Mouse (Mus musculus): ENCODE data around the gene Asb4. TPM values are rescaled to one million over a fixed set of nuclear protein-coding genes. Genes with fewer than 3 reads are reported as not detected.
A peak's percentile ranks its signal among the peaks of the same experiment; 100 is the strongest.
"Not testable (repeated sequence)": the region's sequence is repeated elsewhere in the genome, so short reads cannot be mapped to it uniquely, and the experiment has no call there.

Asb4 gene
- 61.3 and 66.4 TPM in 2 replicates for polyA plus RNA-seq (2015; fragmentation: Nextera tagmentation; extraction: Ambion mirVana)

DNA sequence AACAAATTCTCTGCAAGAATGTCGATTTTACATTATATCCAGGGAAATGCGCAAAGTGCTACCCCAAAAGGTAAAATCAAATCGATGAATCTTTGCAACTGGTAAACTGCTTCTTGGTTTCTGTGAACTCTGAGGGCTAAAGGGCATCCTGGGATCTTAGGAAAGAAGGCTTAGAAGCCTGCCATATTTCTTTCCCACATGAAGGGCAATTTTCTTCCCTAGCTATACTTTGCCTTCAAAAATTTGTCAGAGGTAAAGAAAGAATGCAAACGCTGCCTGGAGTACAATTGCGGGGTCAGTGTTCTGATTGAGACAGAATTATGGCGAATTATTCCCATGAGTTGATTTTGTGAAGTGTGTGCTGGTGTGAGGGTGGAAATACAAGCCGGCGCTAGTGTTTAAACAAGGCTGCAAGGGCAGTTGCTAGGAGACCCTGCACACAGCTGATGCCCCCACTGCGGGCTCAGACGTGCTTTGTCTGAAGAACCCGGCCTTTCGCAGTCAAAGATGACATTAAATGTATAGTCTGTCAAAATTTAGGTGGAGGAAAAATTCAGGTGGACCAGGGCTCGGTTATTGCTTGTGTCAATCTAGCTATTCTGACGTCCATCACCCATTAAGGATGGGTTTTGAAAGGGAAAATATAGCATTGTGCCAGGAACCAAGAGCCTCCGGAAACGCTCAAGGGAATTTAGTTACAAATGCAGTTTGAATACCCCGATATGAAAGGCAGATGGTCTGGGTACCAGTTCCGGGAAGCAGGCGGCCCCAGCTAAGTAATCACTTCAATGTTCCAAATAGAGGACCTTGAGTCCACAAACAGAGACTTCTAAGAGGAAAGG, at the start of gene Asb4:
TSS of gene Asb4 (plus strand) at position 51 of the 842 bp plus-strand sequence.
- 0 out of 2 replicates have a peak, but pooled peaks have one; percentile 42 for ATAC-seq (ENCODE audit: low FRiP score, low read depth)
- peak within 1 kb of the TSS; percentile 52 for H3K27ac ChIP-seq
- H3K4me2 ChIP-seq (replicated peaks), result peak within 1 kb of the TSS; percentile 72
- H3K4me1 ChIP-seq, result peaks cover 48% of the 10 kb centered on the region
- H3K27me3 ChIP-seq, result no peaks in the 10 kb centered on the region
- no peaks in the 10 kb centered on the region for H3K36me3 ChIP-seq
- WGBS, result 5% methylated on average over 19 of the region's 19 CpGs
- H3K9me3 ChIP-seq, result no peaks in the 10 kb centered on the region
- peak within 1 kb of the TSS; percentile 58 for H3K9ac ChIP-seq
- H3K4me3 ChIP-seq, result peak within 1 kb of the TSS; percentile 40

- no peaks in the 10 kb centered on the region for H3K9me3 ChIP-seq
- no peak overlapping the region for H3K27ac ChIP-seq
- no peak overlapping the region for H3K9ac ChIP-seq
- no peak for ATAC-seq (ENCODE audit: low FRiP score, low read depth)
- no peaks in the 10 kb centered on the region for H3K36me3 ChIP-seq
- 51% methylated on average over 5 of the region's 5 CpGs for WGBS
- H3K4me2 ChIP-seq (replicated peaks), result no peak overlapping the region
- no peak overlapping the region for H3K4me3 ChIP-seq
- no peaks in the 10 kb centered on the region for H3K4me1 ChIP-seq
- no peaks in the 10 kb centered on the region for H3K27me3 ChIP-seq
Measured at GRCm38 (mm10) chr6:5334021-5334420, 49.2 kb upstream of the Asb4 start.

DNA sequence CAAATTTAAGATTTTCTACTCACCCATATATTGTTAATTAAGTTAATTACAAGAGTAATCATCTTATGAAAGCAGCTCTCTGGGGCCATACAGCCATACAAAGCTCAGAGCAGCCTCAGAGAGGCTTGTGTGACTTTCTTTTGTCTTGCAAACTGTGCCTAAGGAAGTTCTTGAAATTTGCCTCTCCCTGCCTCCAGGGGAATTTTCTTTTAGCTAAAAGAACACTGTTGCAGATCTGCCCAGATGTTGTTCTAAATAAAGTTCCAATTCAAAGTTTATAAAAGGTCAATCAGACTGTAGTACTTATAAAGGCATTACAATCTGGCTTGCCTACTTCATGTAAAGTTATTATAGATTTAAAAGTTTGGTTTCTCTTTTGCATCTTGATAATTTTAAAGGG, 47.2 kb upstream of the Asb4 start:
- not testable (repeated sequence) for H3K9me3 ChIP-seq; ATAC-seq (ENCODE audit: low FRiP score, low read depth); H3K36me3 ChIP-seq; H3K4me2 ChIP-seq (replicated peaks); H3K9ac ChIP-seq; H3K27me3 ChIP-seq; H3K4me3 ChIP-seq; H3K4me1 ChIP-seq; H3K27ac ChIP-seq

DNA sequence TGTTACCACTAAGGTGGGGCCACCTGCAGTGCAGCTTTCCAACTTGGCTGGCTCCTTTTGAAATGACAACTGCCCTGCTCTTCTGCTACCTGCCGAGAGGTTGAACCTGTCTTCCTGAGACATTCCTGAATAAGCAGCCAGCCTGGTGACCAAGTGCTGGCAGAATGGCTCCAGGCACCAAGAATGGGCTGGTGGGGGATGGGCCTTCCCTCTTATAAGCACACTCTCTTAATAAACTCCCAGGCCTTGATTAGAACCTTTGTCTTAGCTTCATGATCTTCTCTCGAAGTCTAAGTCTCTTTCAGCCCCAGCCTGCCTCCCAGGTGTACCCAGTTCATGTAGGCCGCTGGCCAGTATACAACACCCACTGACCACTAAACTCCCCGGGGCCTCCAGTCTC, 44.4 kb upstream of the Asb4 start:
- WGBS, result 86% methylated on average over 4 of the region's 4 CpGs
- H3K9me3 ChIP-seq; H3K4me1 ChIP-seq; H3K4me2 ChIP-seq (replicated peaks); H3K4me3 ChIP-seq; H3K9ac ChIP-seq; ATAC-seq (ENCODE audit: low FRiP score, low read depth); H3K27ac ChIP-seq; H3K27me3 ChIP-seq; H3K36me3 ChIP-seq: not testable (repeated sequence)

DNA sequence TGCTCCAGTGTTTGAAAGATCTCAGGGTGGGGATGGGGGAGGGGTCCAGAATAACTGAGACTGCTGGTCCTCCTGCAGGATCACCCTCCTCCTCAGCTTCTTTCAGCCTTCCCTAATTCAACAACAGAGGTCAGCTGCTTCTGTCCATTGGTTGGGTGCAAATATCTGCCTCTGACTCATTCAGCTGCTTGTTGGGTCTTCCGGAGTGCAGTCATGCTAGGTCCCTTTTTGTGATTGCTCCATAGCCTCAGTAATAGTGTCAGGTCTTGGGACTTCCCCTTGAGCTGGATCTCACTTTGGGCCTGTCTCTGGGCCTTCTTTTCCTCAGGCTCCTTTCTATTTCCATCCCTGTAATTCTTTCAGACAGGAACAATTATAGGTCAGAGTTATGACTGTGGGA, 43.9 kb upstream of the Asb4 start:
- not testable (repeated sequence) for ATAC-seq (ENCODE audit: low FRiP score, low read depth); H3K4me2 ChIP-seq (replicated peaks); H3K4me1 ChIP-seq; H3K27me3 ChIP-seq; H3K9me3 ChIP-seq; H3K9ac ChIP-seq; H3K36me3 ChIP-seq; H3K27ac ChIP-seq; H3K4me3 ChIP-seq
- 100% methylated on average over 1 of the region's 1 CpGs for WGBS

DNA sequence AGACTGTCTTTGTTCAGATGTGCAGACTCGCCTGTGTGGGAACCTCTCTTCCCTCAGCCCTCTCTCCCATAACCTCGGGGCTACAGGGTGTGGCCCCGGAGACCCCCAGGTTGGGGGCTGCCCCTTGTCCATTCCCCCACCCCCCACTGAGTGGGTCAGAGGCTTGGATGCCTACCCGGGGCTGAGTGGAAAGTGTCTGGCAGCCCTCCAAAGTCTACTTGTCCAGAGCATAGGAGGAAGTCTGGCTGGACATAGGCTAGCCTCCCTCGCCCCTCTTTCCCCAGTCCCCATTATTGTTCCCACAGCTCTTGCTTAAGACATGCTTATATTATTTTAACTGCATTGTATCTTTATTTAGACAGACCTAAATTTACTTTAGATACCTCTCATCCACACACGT, 38.9 kb upstream of the Asb4 start:
- no peak overlapping the region for H3K4me2 ChIP-seq (replicated peaks)
- 76% methylated on average over 6 of the region's 6 CpGs for WGBS

DNA sequence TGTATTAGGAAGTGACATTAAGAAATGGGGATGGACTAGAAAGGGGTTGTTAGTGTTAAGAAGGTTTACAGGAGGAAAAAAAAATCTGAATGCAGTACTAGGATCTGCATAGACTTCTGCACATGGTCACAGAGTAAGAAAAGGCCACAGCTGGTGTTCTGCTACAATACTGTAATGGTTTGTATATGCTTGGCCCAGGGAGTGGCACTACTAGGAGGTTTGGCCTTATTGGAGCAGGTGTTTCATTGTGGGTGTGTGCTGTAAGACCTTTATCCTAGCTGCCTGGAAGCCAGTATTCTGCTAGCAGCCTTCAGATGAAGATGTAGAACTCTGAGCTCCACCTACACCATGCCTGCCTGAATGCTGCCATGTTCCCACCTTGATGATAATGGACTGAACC, 25.3 kb upstream of the Asb4 start:
- Histone ChIP-seq H3K4me3 (no peak overlapping the region), H3K36me3 (no peaks in the 10 kb centered on the region), H3K27me3 (no peaks in the 10 kb centered on the region), H3K9ac (no peak overlapping the region), H3K27ac (no peak overlapping the region), H3K9me3 (no peaks in the 10 kb centered on the region), H3K4me2 (replicated peaks) (no peak overlapping the region), H3K4me1 (no peaks in the 10 kb centered on the region)
- ATAC-seq (ENCODE audit: low FRiP score, low read depth), result no peak

More for the DNA sequence above, 38.9 kb upstream of the Asb4 start:
- Histone ChIP-seq H3K4me3 (no peak overlapping the region), H3K9me3 (no peaks in the 10 kb centered on the region), H3K9ac (no peak overlapping the region), H3K4me1 (no peaks in the 10 kb centered on the region), H3K36me3 (no peaks in the 10 kb centered on the region), H3K27me3 (no peaks in the 10 kb centered on the region), H3K27ac (no peak overlapping the region)
- ATAC-seq (ENCODE audit: low FRiP score, low read depth), result no peak

- H3K4me1 ChIP-seq, result no peaks in the 10 kb centered on the region
- H3K36me3 ChIP-seq, result no peaks in the 10 kb centered on the region
- H3K9me3 ChIP-seq, result no peaks in the 10 kb centered on the region
- H3K4me3 ChIP-seq, result no peak overlapping the region
- no peak overlapping the region for H3K27ac ChIP-seq
- no peaks in the 10 kb centered on the region for H3K27me3 ChIP-seq
- no peak overlapping the region for H3K4me2 ChIP-seq (replicated peaks)
- ATAC-seq (ENCODE audit: low FRiP score, low read depth), result no peak
- 84% methylated on average over 5 of the region's 5 CpGs for WGBS
- H3K9ac ChIP-seq, result no peak overlapping the region
Measured at GRCm38 (mm10) chr6:5360402-5360801, 22.8 kb upstream of the Asb4 start.

- Histone ChIP-seq H3K4me3 (no peak overlapping the region), H3K4me1 (no peaks in the 10 kb centered on the region), H3K27me3 (no peaks in the 10 kb centered on the region), H3K4me2 (replicated peaks) (no peak overlapping the region), H3K36me3 (no peaks in the 10 kb centered on the region), H3K9me3 (no peaks in the 10 kb centered on the region), H3K9ac (no peak overlapping the region), H3K27ac (no peak overlapping the region)
- 70% methylated on average over 6 of the region's 6 CpGs for WGBS
- ATAC-seq (ENCODE audit: low FRiP score, low read depth), result no peak
Measured at GRCm38 (mm10) chr6:5361987-5362386, 21.2 kb upstream of the Asb4 start.

DNA sequence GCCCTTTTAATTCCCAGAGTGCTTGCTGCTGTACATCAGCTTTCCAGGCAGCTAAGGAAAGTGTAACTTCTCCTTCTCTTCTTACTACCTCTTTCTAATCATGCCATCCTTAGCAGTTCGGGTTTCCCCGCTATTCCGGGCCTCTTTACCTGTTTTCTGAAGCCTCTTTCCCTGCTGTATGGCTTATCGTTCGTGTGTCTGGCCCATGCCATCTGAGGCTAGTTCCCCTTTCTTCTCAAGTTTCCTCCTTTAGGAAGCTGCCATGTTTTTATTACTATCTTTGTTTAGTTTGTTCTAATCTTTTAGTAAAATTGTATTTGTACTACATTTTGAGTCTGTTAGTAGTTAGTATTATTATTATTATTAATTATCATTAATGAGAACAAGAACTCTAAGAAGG, 17.3 kb upstream of the Asb4 start:
- H3K4me2 ChIP-seq (replicated peaks), result no peak overlapping the region
- no peaks in the 10 kb centered on the region for H3K36me3 ChIP-seq
- H3K9ac ChIP-seq, result no peak overlapping the region
- no peaks in the 10 kb centered on the region for H3K9me3 ChIP-seq
- H3K27me3 ChIP-seq, result no peaks in the 10 kb centered on the region
- no peaks in the 10 kb centered on the region for H3K4me1 ChIP-seq
- 85% methylated on average over 5 of the region's 5 CpGs for WGBS
- no peak overlapping the region for H3K27ac ChIP-seq
- no peak for ATAC-seq (ENCODE audit: low FRiP score, low read depth)
- no peak overlapping the region for H3K4me3 ChIP-seq

DNA sequence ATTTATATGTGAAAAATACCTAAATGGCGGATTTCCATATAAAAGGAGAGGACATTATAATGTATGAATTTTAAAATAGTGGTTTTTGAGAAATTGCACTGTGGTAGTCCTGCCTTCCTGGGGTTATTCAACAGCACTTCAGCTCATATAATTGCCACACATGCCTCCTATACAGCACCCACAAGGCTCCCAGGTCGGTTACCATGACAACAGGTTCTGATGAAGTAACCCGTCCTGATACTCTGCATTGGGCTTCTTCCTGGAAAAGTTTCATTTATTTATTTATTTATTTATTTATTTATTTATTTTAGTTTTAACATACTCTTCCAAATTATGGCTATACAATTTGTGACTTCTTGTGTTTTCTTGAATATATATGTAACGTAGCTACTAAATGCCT, 6.3 kb upstream of the Asb4 start:
- WGBS, result 84% methylated on average over 4 of the region's 4 CpGs
- ATAC-seq (ENCODE audit: low FRiP score, low read depth), result no peak
- no peak overlapping the region for H3K27ac ChIP-seq

DNA sequence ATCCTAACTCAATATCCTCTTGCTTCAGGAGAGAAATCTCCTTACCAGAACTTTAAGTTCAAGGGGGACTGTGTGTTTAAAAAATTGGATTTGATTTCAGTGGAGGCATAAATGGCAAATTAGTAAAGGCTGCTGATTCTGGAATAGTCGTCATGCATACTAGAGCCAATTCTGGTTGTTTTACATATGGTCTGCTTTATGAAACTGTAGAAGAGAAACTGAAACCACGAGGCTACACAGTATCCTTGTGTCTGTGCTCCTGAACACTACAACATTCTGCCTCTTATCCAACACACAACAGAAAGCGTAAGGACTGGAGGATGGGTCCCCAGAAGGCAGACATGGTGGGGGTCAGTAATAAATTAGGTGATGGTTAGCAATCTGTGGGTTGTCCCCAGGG, 4.1 kb upstream of the Asb4 start:
- H3K9ac ChIP-seq, result peak overlapping the region; percentile 31; the same call in 1 of the 2 replicates
- peak overlapping the region; percentile 31; the same call in 1 of the 2 replicates for H3K4me3 ChIP-seq
- H3K4me2 ChIP-seq (replicated peaks), result peak overlapping the region; percentile 64
- 0 out of 2 replicates have a peak, but pooled peaks have one; percentile 9 for ATAC-seq (ENCODE audit: low FRiP score, low read depth)
- 49% methylated on average over 3 of the region's 3 CpGs for whole genome bisulfite sequencing
- H3K4me1 ChIP-seq, result peaks cover 45% of the 10 kb centered on the region
- H3K36me3 ChIP-seq, result no peaks in the 10 kb centered on the region
- H3K9me3 ChIP-seq, result no peaks in the 10 kb centered on the region
- H3K27ac ChIP-seq, result peak overlapping the region; percentile 81
- H3K27me3 ChIP-seq, result no peaks in the 10 kb centered on the region

More for the DNA sequence above, 6.3 kb upstream of the Asb4 start:
- Histone ChIP-seq H3K4me2 (replicated peaks) (no peak overlapping the region), H3K27me3 (no peaks in the 10 kb centered on the region), H3K36me3 (no peaks in the 10 kb centered on the region), H3K4me3 (no peak overlapping the region), H3K4me1 (peaks cover 28% of the 10 kb centered on the region), H3K9me3 (no peaks in the 10 kb centered on the region), H3K9ac (no peak overlapping the region)

Measured in limb, embryonic 13.5 days (tissue).